23 mouse cellular contexts compared by ENCODE assay signal in the genomic region with DNA sequence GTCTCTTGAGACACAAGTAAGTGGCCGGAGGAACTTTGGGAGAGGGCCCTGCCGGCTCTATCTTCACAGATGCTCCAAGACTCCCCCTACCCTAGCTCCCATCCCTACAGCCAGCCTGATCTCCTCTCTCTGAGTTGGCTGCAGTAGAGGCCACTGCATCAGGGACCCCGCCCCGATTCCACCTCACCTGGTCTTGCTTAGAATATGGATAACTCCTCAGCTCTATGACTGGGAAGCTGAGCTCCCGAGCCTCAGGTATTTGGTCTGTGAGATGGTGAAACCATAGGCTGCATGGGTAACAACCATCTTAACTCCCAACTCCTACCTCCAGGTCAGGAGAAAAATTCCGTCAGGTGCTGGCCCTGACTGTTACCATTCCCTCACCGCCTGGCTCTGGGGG. TPM values are rescaled to one million over a fixed set of nuclear protein-coding genes. Genes with fewer than 3 reads are reported as not detected.
A peak's percentile ranks its signal among the peaks of the same experiment; 100 is the strongest.
DNase-seq lines count a peak whose midpoint lies in the region; ATAC-seq and TF ChIP-seq lines count a peak whose summit lies in the region.
"Had no signal": no experiment of that assay in that cellular context is flagged by ENCODE, and none has a peak within 500 bp of the region (broad histone marks: within the 10 kb centered on the region; RNA-seq: fewer than 3 reads in every experiment).

No protein-coding gene starts in this region.

- H3K4me1 ChIP-seq in hindbrain, postnatal 0 days (ENCODE audit: insufficient read depth, low read length) = peaks cover 18% of the 10 kb centered on the region
- H3K4me1 ChIP-seq in neural tube, embryonic 15.5 days = peaks cover 70% of the 10 kb centered on the region
- H3K4me1 ChIP-seq: liver, embryonic 12.5 days had no signal

- no peak overlapping the region for H3K27ac ChIP-seq in layer of hippocampus, adult 2 months
- H3K27ac ChIP-seq in hindbrain, postnatal 0 days = no peak overlapping the region
- H3K27ac ChIP-seq in neural tube, embryonic 15.5 days (replicated peaks) = no peak overlapping the region
- H3K27ac ChIP-seq: embryonic facial prominence, embryonic 10.5 days; intestine, embryonic 15.5 days; limb, embryonic 12.5 days; liver, embryonic 12.5 days had no signal

- H3K4me2 ChIP-seq in hindbrain, postnatal 0 days (ENCODE audit: low read depth, low read length) = peak overlapping the region; percentile 77
- H3K4me2 ChIP-seq in neural tube, embryonic 15.5 days = peak overlapping the region; percentile 81
- H3K4me2 ChIP-seq: intestine, embryonic 15.5 days; limb, embryonic 12.5 days; liver, embryonic 12.5 days; lung, embryonic 14.5 days had no signal

- H3K9me3 ChIP-seq in hindbrain, postnatal 0 days (ENCODE audit: low read length) = no peaks in the 10 kb centered on the region
- no peaks in the 10 kb centered on the region for H3K9me3 ChIP-seq in neural tube, embryonic 15.5 days (replicated peaks)
- H3K9me3 ChIP-seq: embryonic facial prominence, embryonic 10.5 days; intestine, embryonic 15.5 days; limb, embryonic 12.5 days; liver, embryonic 12.5 days had no signal

- no peak for TF ChIP-seq CTCF in layer of hippocampus, adult 2 months (conservative IDR thresholded peaks at IDR 0.05)
- TF ChIP-seq CTCF in hindbrain, postnatal 0 days (IDR thresholded peaks at IDR 0.05; ENCODE audit: low read depth) = no peak

- peak; percentile 39 for DNase-seq in cerebellum, adult 9-10 months
- no peak for DNase-seq in cerebellum, postnatal 25 days
- DNase-seq in layer of hippocampus, adult 2 months (ENCODE audit: low spot score in 2 of 2) = no peak
- no peak for DNase-seq in layer of hippocampus, adult 9-11 months
- no peak for DNase-seq in hindbrain, postnatal 0 days (ENCODE audit: low spot score)
- no peak for DNase-seq in embryo, embryonic 10.5 days (ENCODE audit: low spot score)
- DNase-seq: cerebellum, postnatal 14 days; gastrocnemius, postnatal 14 days; heart, adult 18-20 months; heart, postnatal 36 days; kidney, adult 9 months; kidney, postnatal 25 days; lung, embryonic 14.5 days; lung, postnatal 36 days; right cerebral cortex, adult 18-20 months; thymus, postnatal 36 days had no signal

- H3K27me3 ChIP-seq in hindbrain, postnatal 0 days (ENCODE audit: insufficient read depth, low read length) = no peaks in the 10 kb centered on the region
- H3K27me3 ChIP-seq in neural tube, embryonic 15.5 days (replicated peaks) = peaks cover 26% of the 10 kb centered on the region

- H3K36me3 ChIP-seq in hindbrain, postnatal 0 days (ENCODE audit: insufficient read depth, low read length) = no peaks in the 10 kb centered on the region
- no peaks in the 10 kb centered on the region for H3K36me3 ChIP-seq in neural tube, embryonic 15.5 days
- H3K36me3 ChIP-seq: embryonic facial prominence, embryonic 10.5 days; intestine, embryonic 15.5 days; limb, embryonic 12.5 days; liver, embryonic 12.5 days had no signal

- 85% methylated on average over 7 of the region's 7 CpGs for WGBS in hindbrain, postnatal 0 days
- WGBS in neural tube, embryonic 15.5 days = 90% methylated on average over 7 of the region's 7 CpGs

- H3K4me3 ChIP-seq in layer of hippocampus, adult 2 months = peak overlapping the region; percentile 9; the same call in 1 of the 2 replicates
- peak overlapping the region; percentile 67; the same call in 1 of the 2 replicates for H3K4me3 ChIP-seq in hindbrain, postnatal 0 days (ENCODE audit: low read length)
- peak overlapping the region; percentile 80 for H3K4me3 ChIP-seq in neural tube, embryonic 15.5 days (replicated peaks)
- H3K4me3 ChIP-seq: embryonic facial prominence, embryonic 10.5 days; intestine, embryonic 15.5 days; limb, embryonic 12.5 days; liver, embryonic 12.5 days; myocyte had no signal

- ATAC-seq in hindbrain, postnatal 0 days = no peak
- no peak for ATAC-seq in neural tube, embryonic 15.5 days (ENCODE audit: low FRiP score)
- ATAC-seq: intestine, embryonic 15.5 days; liver, embryonic 12.5 days had no signal

- H3K9ac ChIP-seq in hindbrain, postnatal 0 days (replicated peaks; ENCODE audit: low read length) = no peak overlapping the region
- H3K9ac ChIP-seq in neural tube, embryonic 15.5 days (replicated peaks) = no peak overlapping the region
- H3K9ac ChIP-seq: intestine, embryonic 15.5 days; limb, embryonic 12.5 days; liver, embryonic 12.5 days; lung, embryonic 14.5 days had no signal

RNA-seq across cellular contexts. Expression of a gene that starts 1.8 kb away (rescaled TPM):
- total RNA-seq in layer of hippocampus, adult 2 months (2021) = 10 to 100 TPM; 37.0 to 39.9 TPM
- 76.7 and 81.0 TPM in 2 replicates for total RNA-seq in hindbrain, postnatal 0 days (2014; rRNA removed)
- polyA plus RNA-seq in hindbrain, postnatal 0 days (2015; fragmentation: Nextera tagmentation; extraction: Ambion mirVana) = 16.7 and 19.6 TPM in 2 replicates
- polyA plus RNA-seq in neural tube, embryonic 15.5 days (2015; fragmentation: Nextera tagmentation; extraction: Ambion mirVana) = 13.0 and 17.8 TPM in 2 replicates
- total RNA-seq: megakaryocyte-erythroid progenitor cell, adult 5-6 weeks had no signal
- polyA plus RNA-seq: myocyte had no signal

Comparison
In these comparisons a context has a peak if more than half of its experiments do, and no peak if none do; other contexts are left out.
1. H3K4me3 ChIP-seq: peak in every context shown above with its lines; median percentile 80 in neural tube, embryonic 15.5 days; 67 in hindbrain, postnatal 0 days; 9 in layer of hippocampus, adult 2 months.